Mouse (Mus musculus) right cerebral cortex, postnatal 36 days (tissue): ENCODE results near the gene Trank1.

Source experiments
- DNase-seq, 2 experiments: peaks; one replicate each; pipeline ENCODE4 v3.0.0; 2022; ENCODE audit warnings: low spot score in 2 of 2, mixed read lengths in 1 of 2

Gene Trank1

GRCm38 (mm10) chr9:111381056-111382025 is 69.8 kb downstream of the Trank1 start:
- DNase-seq, result no peak

GRCm38 (mm10) chr9:111382469-111382868 is 70.9 kb downstream of the Trank1 start:
- DNase-seq, result peak in 1 of 2 experiments; percentile 68

- no peak for DNase-seq
Measured at GRCm38 (mm10) chr9:111383046-111383445, 71.5 kb downstream of the Trank1 start.

GRCm38 (mm10) chr9:111383756-111384155 is 72.2 kb downstream of the Trank1 start:
- DNase-seq, result no peak

GRCm38 (mm10) chr9:111385526-111386491 is 74.3 kb downstream of the Trank1 start:
- no peak for DNase-seq

GRCm38 (mm10) chr9:111386569-111386968 is 75.0 kb downstream of the Trank1 start:
- no peak for DNase-seq

GRCm38 (mm10) chr9:111387576-111387975 is 76.0 kb downstream of the Trank1 start:
- DNase-seq, result no peak

- no peak for DNase-seq
Measured at GRCm38 (mm10) chr9:111390016-111390415, 78.5 kb downstream of the Trank1 start.

- DNase-seq, result no peak
Measured at GRCm38 (mm10) chr9:111391036-111391435, 79.5 kb downstream of the Trank1 start.

- no peak for DNase-seq
Measured at GRCm38 (mm10) chr9:111391926-111392442, 80.4 kb downstream of the Trank1 start.

GRCm38 (mm10) chr9:111395265-111395664 is 83.7 kb downstream of the Trank1 start:
- no peak for DNase-seq

- DNase-seq, result no peak
Measured at GRCm38 (mm10) chr9:111398059-111398458, 86.5 kb downstream of the Trank1 start.

- DNase-seq, result no peak
Measured at GRCm38 (mm10) chr9:111400089-111400488, 88.5 kb downstream of the Trank1 start.

GRCm38 (mm10) chr9:111403159-111403558 is 91.6 kb downstream of the Trank1 start:
- no peak for DNase-seq

GRCm38 (mm10) chr9:111404346-111405079 is 93.0 kb downstream of the Trank1 start:
- no peak for DNase-seq

GRCm38 (mm10) chr9:111405080-111405428 is 93.5 kb downstream of the Trank1 start:
- no peak for DNase-seq

- no peak for DNase-seq
Measured at GRCm38 (mm10) chr9:111408012-111408411, 96.5 kb downstream of the Trank1 start.

GRCm38 (mm10) chr9:111408427-111408826 is 96.9 kb downstream of the Trank1 start:
- peak in 1 of 2 experiments; percentile 61 for DNase-seq

- DNase-seq, result peak; percentile 68 to 70
Measured at GRCm38 (mm10) chr9:111412471-111413160, 101.1 kb downstream of the Trank1 start.

- no peak for DNase-seq
Measured at GRCm38 (mm10) chr9:111421862-111422261, 110.3 kb downstream of the Trank1 start.

GRCm38 (mm10) chr9:111422567-111422966 is 111.0 kb downstream of the Trank1 start:
- no peak for DNase-seq
